Mouse (Mus musculus) E14TG2a.4 (cell line): Measurements from ENCODE around the gene Chkb.

Experiments used
- CTCF ChIP-seq: conservative IDR thresholded peaks from 2 replicates; pipeline ENCODE4 v1.5.1; 2014; ENCODE audit warnings: low read length
- NANOG ChIP-seq: IDR thresholded peaks from 2 replicates; pipeline ENCODE4 v1.6.1; 2014; ENCODE audit warnings: borderline replicate concordance, low read length, mixed read lengths
- POU5F1 ChIP-seq: IDR thresholded peaks from 2 replicates; pipeline ENCODE4 v1.6.1; 2014; ENCODE audit warnings: low read length, borderline replicate concordance

- TF ChIP-seq CTCF (no peak), NANOG (no peak), POU5F1 (no peak)
These were observed 41.8 kb upstream of the Chkb start for GRCm38 (mm10) chr15:89471476-89471875.
